Mouse (Mus musculus) heart, embryonic 16.5 days (tissue): ENCODE results near the gene Tprn. TPM values are rescaled to one million over a fixed set of nuclear protein-coding genes. Genes with fewer than 3 reads are reported as not detected.

Experiments
- polyA plus RNA-seq: library from polyadenylated mRNA; unstranded; fragments of >200 nt; fragmentation: Nextera tagmentation; extraction: Ambion mirVana; gene quantifications from 2 replicates; pipeline ENCODE4 v1.2.1, GENCODE M21; 2015

The Tprn gene
- polyA plus RNA-seq, 1 experiment from 2014 or later = 5.9 TPM

Other genes starting within 250 kb of the Tprn start
- gene Nsmf, start 208.3 kb upstream of the Tprn start, polyA plus RNA-seq = 59.3 and 62.9 TPM in 2 replicates
- 0.30 TPM in 1 of 2 replicates, not detected in the other for gene Entpd8, start 182.3 kb upstream of the Tprn start, polyA plus RNA-seq
- gene Noxa1, start 167.5 kb upstream of the Tprn start, polyA plus RNA-seq = 0.19 TPM in 1 of 2 replicates, not detected in the other
- 16.2 and 18.1 TPM in 2 replicates for gene Nrarp, start 81.9 kb upstream of the Tprn start, polyA plus RNA-seq
- 8.5 and 10.0 TPM in 2 replicates for gene Tor4a, start 65.7 kb upstream of the Tprn start, polyA plus RNA-seq
- 79.1 and 81.9 TPM in 2 replicates for gene Nelfb, start 51.1 kb upstream of the Tprn start, polyA plus RNA-seq
- not detected in 2 replicates for gene Stpg3, start 48.0 kb upstream of the Tprn start, polyA plus RNA-seq
- 1.1 TPM in 1 of 2 replicates, not detected in the other for gene Fam166a, start 43.9 kb upstream of the Tprn start, polyA plus RNA-seq
- gene Tubb4b, start 37.9 kb upstream of the Tprn start, polyA plus RNA-seq = 474 and 482 TPM in 2 replicates
- not detected in 2 replicates for gene Slc34a3, start 28.3 kb upstream of the Tprn start, polyA plus RNA-seq
- gene Rnf224, start 25.8 kb upstream of the Tprn start, polyA plus RNA-seq = not detected in 2 replicates
- gene Rnf208, start 20.4 kb upstream of the Tprn start, polyA plus RNA-seq = 3.7 and 5.2 TPM in 2 replicates
- 0.17 TPM in 1 of 2 replicates, not detected in the other for gene Cysrt1, start 20.2 kb upstream of the Tprn start, polyA plus RNA-seq
- 2.2 and 3.1 TPM in 2 replicates for gene AL732309.1, start 15.8 kb upstream of the Tprn start, polyA plus RNA-seq
- gene Tmem203, start 7.2 kb upstream of the Tprn start, polyA plus RNA-seq = 15.1 and 16.4 TPM in 2 replicates
- 154 and 157 TPM in 2 replicates for gene Ssna1, start 9.8 kb downstream of the Tprn start, polyA plus RNA-seq
- 80.5 and 86.6 TPM in 2 replicates for gene Anapc2, start 9.9 kb downstream of the Tprn start, polyA plus RNA-seq
- gene Tmem210, start 25.5 kb downstream of the Tprn start, polyA plus RNA-seq = not detected in 2 replicates
- gene Lrrc26, start 27.3 kb downstream of the Tprn start, polyA plus RNA-seq = 0.89 and 1.2 TPM in 2 replicates
- gene Grin1, start 56.6 kb downstream of the Tprn start, polyA plus RNA-seq = 0.14 TPM in 1 of 2 replicates, not detected in the other
- gene Man1b1, start 69.7 kb downstream of the Tprn start, polyA plus RNA-seq = 24.7 and 28.4 TPM in 2 replicates
- 10.3 and 10.6 TPM in 2 replicates for gene Dpp7, start 93.7 kb downstream of the Tprn start, polyA plus RNA-seq
- gene Uap1l1, start 103.1 kb downstream of the Tprn start, polyA plus RNA-seq = 18.8 and 19.3 TPM in 2 replicates
- gene Sapcd2, start 109.7 kb downstream of the Tprn start, polyA plus RNA-seq = 21.1 and 22.5 TPM in 2 replicates
- gene Entpd2, start 133.3 kb downstream of the Tprn start, polyA plus RNA-seq = 3.4 and 4.0 TPM in 2 replicates
- gene Npdc1, start 136.7 kb downstream of the Tprn start, polyA plus RNA-seq = 30.8 TPM in 2 replicates
- 0.35 and 0.46 TPM in 2 replicates for gene Fut7, start 160.6 kb downstream of the Tprn start, polyA plus RNA-seq
- gene Abca2, start 166.1 kb downstream of the Tprn start, polyA plus RNA-seq = 5.4 and 5.8 TPM in 2 replicates
- 8.0 and 17.9 TPM in 2 replicates for gene Clic3, start 194.2 kb downstream of the Tprn start, polyA plus RNA-seq
- gene Paxx, start 198.5 kb downstream of the Tprn start, polyA plus RNA-seq = 37.6 and 40.4 TPM in 2 replicates
- 192 and 202 TPM in 2 replicates for gene Ptgds, start 207.4 kb downstream of the Tprn start, polyA plus RNA-seq
- gene Lcn12, start 231.3 kb downstream of the Tprn start, polyA plus RNA-seq = not detected in 2 replicates
- gene Fbxw5, start 238.1 kb downstream of the Tprn start, polyA plus RNA-seq = 92.1 and 97.8 TPM in 2 replicates
- 3.9 and 4.3 TPM in 2 replicates for gene C8g, start 239.1 kb downstream of the Tprn start, polyA plus RNA-seq